Mouse (Mus musculus) gastrocnemius, postnatal 4 days (tissue): ENCODE measurements around the gene Atp5d. TPM values are rescaled to one million over a fixed set of nuclear protein-coding genes. Genes with fewer than 3 reads are reported as not detected.
A peak's percentile ranks its signal among the peaks of the same experiment; 100 is the strongest.

Experiments
- DNase-seq, 2 experiments: peaks; one replicate each; pipeline ENCODE4 v3.0.0; 2021 to 2022; ENCODE audit warnings: low spot score in 2 of 2, mixed read lengths in 2 of 2
- total RNA-seq, 2 experiments: library from RNA; stranded (reverse); gene quantifications; 2 replicates each; pipeline ENCODE4 v1.2.3; 2021

Gene Atp5d
- total RNA-seq, 2 experiments from 2014 or later = 522 to 564 TPM

GRCm38 (mm10) chr10:80116927-80117691 lies 21.3 kb upstream of the Atp5d start:
- DNase-seq = peak in 1 of 2 experiments; percentile 56

- no peak for DNase-seq
These were observed 20.7 kb upstream of the Atp5d start for GRCm38 (mm10) chr10:80117736-80118135.

- DNase-seq = no peak
These were observed 19.9 kb upstream of the Atp5d start for GRCm38 (mm10) chr10:80118552-80118951.

GRCm38 (mm10) chr10:80120146-80120545 lies 18.3 kb upstream of the Atp5d start:
- DNase-seq = peak in 1 of 2 experiments; percentile 46

GRCm38 (mm10) chr10:80121639-80122038 lies 16.8 kb upstream of the Atp5d start:
- DNase-seq = no peak

GRCm38 (mm10) chr10:80123932-80124562 lies 14.4 kb upstream of the Atp5d start:
- no peak for DNase-seq

- DNase-seq = no peak
These were observed 10.5 kb upstream of the Atp5d start for GRCm38 (mm10) chr10:80127920-80128319.

- DNase-seq = no peak
These were observed 8.6 kb upstream of the Atp5d start for GRCm38 (mm10) chr10:80129846-80130245.

- DNase-seq = no peak
These were observed 7.9 kb upstream of the Atp5d start for GRCm38 (mm10) chr10:80130403-80131031.

- DNase-seq = no peak
These were observed 7.0 kb upstream of the Atp5d start for GRCm38 (mm10) chr10:80131316-80131951.

- no peak for DNase-seq
These were observed 6.5 kb upstream of the Atp5d start for GRCm38 (mm10) chr10:80131952-80132350.

GRCm38 (mm10) chr10:80133226-80133849 lies 5.1 kb upstream of the Atp5d start:
- no peak for DNase-seq

- DNase-seq = no peak
These were observed 4.0 kb upstream of the Atp5d start for GRCm38 (mm10) chr10:80134421-80134820.

- DNase-seq = no peak
These were observed 3.3 kb upstream of the Atp5d start for GRCm38 (mm10) chr10:80135161-80135560.

- no peak for DNase-seq
These were observed 2.8 kb upstream of the Atp5d start for GRCm38 (mm10) chr10:80135641-80136040.

GRCm38 (mm10) chr10:80136179-80136951 lies 2.1 kb upstream of the Atp5d start:
- no peak for DNase-seq

GRCm38 (mm10) chr10:80136952-80137625 lies 1.3 kb upstream of the Atp5d start:
- DNase-seq = no peak

GRCm38 (mm10) chr10:80137626-80138552 lies 543 bp upstream of the Atp5d start:
- no peak for DNase-seq

GRCm38 (mm10) chr10:80139439-80139775 lies 975 bp downstream of the Atp5d start:
- no peak for DNase-seq
